Mouse (Mus musculus) cortical plate, adult 2 months (tissue): ENCODE measurements around the gene Fcgr4.

Source experiments
- CTCF ChIP-seq: fragments of 200-500 bp; IDR thresholded peaks from 2 replicates; pipeline ENCODE4 v1.5.1; 2011; ENCODE audit warnings: mild to moderate bottlenecking, control low read depth, low read length; ENCODE audit not compliant: insufficient read depth; ENCODE audit errors: extremely low read depth
- POLR2A ChIP-seq: fragments of 200-500 bp; IDR thresholded peaks from 2 replicates; pipeline ENCODE4 v1.6.1; 2011; ENCODE audit warnings: mild to moderate bottlenecking, low read length, control low read depth; ENCODE audit not compliant: insufficient read depth; ENCODE audit errors: extremely low read depth

DNA sequence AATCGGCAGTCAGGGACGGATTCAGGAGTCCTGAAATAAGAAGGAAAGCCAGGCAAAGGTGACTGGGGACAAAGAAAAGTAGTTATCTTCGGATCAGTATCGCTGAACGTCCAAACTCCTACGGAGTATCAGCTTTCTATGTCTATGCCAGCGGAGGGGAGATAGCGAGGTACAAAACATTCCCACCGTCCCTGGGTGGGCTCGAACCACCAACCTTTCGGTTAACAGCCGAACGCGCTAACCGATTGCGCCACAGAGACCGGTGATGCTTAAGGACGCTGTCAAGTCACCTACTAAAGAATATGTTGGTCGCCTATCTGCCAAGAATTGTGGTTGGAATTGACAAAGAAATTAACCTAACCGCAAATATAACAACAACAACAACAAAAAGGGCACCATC lies 15.0 kb downstream of the Fcgr4 start:
- TF ChIP-seq CTCF = no peak
- TF ChIP-seq POLR2A = no peak
